Mouse (Mus musculus): ENCODE measurements at regions not wholly inside any gene's neighbourhood (a gene's known extent, or its start where the extent isn't known, plus 50 kb on each side); places are given as distances from the start of the nearest gene placed in this dataset.

DNA sequence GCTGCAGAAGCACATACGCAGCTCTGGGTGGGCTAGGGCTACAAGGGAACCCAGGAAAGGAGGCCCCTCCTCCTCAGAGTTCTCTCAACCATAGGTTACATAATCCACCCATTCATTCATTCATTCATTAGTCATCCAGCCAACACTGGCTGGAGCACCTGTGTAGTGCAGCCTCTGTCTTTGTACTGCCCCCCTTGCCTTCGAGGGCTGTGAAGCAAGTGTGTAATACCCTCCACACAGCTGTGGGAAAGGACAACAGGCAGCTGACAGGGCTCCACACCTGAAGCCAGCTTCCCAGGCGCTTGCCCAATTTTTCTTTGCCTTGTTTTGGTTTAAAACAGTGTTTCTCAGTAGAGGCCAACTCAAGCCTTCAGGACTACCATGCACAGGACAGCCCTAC, 285.0 kb upstream of the Runx1 start:
- DNase-seq = no peak

GRCm38 (mm10) chr16:93110451-93110850, 284.5 kb upstream of the Runx1 start:
- DNase-seq = no peak

GRCm38 (mm10) chr16:93109683-93110407, 283.9 kb upstream of the Runx1 start:
- no peak for DNase-seq

DNA sequence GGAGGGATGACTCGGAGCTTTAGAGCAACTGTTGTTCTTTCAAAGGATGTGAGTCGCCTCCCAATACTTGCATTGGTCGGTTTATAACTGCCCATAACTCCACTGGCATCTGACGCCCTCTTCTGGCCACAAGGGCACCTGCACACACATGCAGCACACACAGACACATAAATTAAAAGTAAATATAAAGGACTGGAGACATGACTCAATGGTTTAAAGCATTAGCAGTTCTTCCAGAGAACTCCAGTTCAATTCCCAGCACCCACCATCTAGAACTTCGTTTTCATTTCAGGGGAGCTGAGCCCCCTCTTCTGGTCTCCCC, 281.5 kb upstream of the Runx1 start:
- DNase-seq = no peak

DNA sequence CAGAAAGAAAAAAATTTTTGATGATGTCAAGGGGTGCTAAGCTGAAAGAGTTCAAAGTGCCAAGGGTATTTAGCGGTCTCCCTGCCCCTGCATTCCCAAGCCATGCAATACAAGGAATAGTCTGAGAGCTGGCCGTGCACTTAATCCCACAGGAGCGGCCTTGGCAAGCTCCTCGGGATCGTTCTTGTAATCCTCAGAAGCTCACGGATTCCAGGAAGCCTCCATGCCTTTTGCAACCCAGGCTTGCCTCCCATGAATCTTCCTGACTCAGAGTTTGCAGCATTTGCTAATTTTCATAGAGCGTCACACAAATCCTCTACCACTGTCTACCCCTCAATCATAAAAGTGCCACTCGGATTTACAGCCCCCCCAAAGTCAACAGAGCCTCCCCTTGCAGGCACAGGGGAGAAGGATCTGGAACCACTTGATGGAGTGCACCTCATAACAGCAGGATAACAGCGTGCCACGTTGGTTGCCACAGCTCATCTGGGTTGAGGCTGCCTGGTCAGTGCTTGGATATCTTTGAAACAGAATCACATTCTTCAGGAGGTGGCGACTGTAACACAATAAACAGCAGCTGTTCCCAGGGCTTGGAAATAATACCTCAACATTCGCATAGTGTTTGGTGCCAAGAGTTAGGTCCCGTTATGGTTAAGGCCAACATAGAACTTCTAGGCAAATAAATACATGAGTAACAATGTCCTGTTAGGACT, 281.0 kb upstream of the Runx1 start:
- no peak for DNase-seq

GRCm38 (mm10) chr16:93102174-93102573, 276.2 kb upstream of the Runx1 start:
- DNase-seq = no peak

- DNase-seq = no peak
Measured at GRCm38 (mm10) chr16:93098057-93098456, 272.1 kb upstream of the Runx1 start.

DNA sequence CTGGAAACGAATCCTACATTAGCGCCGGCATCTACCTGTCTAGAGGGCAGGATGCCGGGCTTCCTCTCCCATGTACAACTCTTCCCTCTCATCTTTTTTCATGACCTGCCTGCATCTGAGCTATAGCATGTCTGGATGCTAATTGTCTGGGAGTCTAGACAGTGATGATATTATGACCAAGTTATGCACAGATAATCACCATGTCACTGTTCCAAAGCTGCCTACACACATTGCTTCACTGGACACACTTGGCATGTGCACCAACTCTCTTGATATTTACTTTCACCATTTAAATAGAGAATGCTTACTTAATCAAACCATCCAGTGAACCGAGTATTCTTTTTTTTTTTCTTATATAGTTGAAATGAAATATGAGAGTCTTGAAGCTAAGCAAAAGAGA, 270.2 kb upstream of the Runx1 start:
- DNase-seq = no peak

DNA sequence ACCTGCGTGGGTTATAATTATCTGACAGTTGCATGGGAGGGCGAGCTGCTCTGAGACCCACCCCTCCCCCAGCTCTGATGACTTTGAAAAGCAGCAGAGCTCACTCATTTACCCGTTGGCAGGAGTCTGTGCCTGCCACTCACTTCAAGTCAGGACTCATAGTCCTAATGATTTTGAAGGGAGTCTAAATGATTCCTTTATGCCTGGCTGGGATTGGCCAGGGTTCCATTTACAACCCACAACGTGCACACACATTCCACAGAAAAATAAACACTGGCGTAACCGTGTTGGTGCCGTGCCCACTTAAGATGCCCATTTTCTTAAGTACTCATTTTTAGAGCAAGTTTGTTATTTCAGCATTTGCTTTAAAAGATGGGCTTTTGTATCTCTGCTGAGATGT, 266.8 kb upstream of the Runx1 start:
- DNase-seq = no peak

- DNase-seq = no peak
Measured at GRCm38 (mm10) chr16:93085227-93085883, 259.4 kb upstream of the Runx1 start.

GRCm38 (mm10) chr16:93083756-93084155, 257.8 kb upstream of the Runx1 start:
- DNase-seq = no peak

DNA sequence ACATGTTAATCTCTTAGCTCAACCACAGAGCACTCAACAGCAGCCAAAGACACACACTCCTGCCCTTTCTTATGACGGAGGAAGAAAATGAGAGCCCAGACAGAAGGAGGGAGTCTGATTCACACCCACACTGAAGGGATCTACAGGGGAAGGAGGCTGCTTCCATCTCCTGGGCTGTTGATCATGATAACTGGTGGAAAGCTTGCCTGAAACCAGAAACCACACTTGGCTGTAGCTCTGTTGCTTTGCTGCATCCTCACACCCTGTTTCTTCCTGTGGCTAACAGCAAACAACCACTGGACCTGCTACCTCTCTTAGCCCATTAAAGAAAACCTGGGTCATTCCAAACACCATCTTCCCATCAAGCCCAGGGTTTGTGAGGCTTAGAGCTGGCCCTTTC, 257.2 kb upstream of the Runx1 start:
- no peak for DNase-seq

- no peak for DNase-seq
Measured at GRCm38 (mm10) chr16:93081533-93081932, 255.6 kb upstream of the Runx1 start.

DNA sequence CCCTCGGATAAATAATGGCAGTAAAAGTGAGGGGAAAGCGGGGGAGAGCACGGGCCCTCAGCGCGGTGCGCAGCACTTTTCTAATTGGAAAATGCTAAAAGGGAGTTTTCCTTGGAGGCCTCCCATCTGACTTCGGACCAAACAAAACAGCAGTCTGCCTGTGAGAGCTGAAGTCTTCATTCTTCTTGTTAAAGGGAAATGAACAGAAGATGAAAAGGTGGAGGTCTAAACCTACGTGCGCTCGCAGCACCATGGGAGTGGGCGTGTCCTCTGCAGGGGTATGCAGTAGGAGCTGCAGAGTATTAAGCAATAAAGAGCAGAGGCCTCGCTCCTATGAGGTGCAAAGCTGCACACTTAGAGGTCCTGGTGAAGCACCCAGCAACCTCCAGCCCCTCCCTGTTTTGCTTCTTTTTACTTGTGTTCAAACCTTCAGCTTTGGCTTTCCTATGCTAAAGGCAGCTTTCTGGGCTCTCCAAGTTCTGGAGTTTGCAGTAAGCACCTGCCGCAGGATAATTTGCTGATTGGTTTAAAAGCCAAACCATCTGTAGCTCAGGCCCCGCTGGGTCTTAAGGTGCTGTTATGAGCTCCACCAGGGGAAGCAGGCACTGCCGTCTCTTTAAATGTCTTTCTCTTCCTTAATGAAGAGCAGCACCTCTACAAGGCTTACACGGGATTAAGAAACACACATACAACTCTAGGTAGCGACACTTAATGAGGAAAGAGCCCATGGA, 253.9 kb upstream of the Runx1 start:
- peak; percentile 43 for DNase-seq

GRCm38 (mm10) chr16:93078909-93079308, 253.0 kb upstream of the Runx1 start:
- DNase-seq = no peak

GRCm38 (mm10) chr16:93075488-93075887, 249.5 kb upstream of the Runx1 start:
- DNase-seq = no peak

DNA sequence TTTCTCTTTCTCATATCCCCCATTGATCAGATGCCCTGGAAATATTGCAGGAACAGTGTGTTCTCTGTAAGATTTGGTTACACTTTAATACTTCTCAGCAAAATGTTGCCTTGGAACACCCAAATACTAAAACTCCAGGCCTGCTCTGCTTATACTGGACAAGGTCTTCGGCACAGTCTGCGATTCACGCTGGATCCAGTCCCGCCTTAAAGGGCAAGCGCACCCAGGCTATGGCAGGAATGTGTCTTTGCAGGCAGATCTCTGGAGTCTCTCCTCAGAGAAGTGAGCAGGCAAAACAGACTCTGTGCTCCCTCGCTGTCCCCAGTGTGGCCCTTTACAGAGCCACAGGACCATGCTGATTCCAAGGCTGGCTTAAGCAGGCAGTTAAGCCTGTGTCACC, 246.2 kb upstream of the Runx1 start:
- DNase-seq = no peak

DNA sequence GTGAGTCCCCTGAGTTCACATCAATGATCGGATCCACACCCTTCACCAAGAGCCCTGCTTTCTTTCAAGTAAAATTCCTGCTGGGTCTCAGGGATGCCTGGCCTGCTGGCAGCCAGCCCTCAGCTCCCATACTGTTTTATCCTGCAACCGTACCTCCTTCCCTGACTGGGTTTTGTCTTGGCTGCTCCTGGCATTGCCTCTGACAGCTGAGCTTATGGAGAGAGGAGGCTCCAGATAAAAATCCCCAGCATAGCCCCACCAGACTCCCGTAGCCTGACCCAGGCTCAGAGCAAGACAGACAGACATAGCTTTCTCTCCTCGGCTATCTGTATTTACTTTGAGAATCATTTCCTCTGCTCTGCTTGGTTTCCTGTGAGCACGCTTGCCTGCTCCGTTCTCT, 245.8 kb upstream of the Runx1 start:
- no peak for DNase-seq

DNA sequence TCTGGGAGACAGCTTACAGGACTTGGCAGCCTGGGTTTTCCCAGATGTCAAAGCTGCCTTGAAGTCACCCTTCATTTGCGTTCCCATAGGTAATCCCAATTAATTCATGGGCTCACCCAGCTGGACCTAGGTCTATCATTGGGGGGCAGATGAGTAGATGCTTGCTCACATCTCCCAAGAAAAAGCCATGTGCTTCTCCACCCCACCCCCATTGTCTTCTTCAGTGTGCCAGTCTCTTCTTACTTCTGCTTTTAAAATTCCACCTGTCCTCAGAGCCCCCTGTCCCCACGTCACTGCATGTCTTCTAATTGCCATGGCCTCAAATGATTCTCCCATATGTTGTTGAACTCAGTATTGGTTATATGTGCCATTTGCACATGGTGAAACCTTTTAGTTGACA, 240.9 kb upstream of the Runx1 start:
- DNase-seq = no peak

- no peak for DNase-seq
Measured at GRCm38 (mm10) chr16:93061475-93062179, 235.7 kb upstream of the Runx1 start.

DNA sequence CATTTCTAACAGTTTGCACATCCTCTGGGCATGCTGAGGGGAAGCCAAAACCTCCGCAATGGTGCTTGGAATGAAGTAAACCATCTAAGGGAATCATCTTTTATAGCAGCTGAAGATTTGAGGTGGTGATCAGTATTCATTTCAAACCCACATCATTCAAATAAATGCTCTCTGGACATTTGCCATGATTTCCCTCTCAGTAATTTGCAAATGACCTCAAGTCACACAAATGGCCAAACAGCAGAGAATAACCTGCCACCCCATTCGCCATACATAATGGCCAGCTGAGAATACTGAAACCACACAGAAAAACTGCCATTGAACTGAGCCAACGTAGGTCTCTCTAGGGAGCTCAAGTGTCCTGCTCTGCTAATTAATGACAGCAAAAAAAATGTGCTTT, 230.3 kb upstream of the Runx1 start:
- no peak for DNase-seq

- no peak for DNase-seq
Measured at GRCm38 (mm10) chr16:93055545-93055944, 229.6 kb upstream of the Runx1 start.

GRCm38 (mm10) chr16:93051233-93051632, 225.3 kb upstream of the Runx1 start:
- no peak for DNase-seq

All from thymus, postnatal 25 days (tissue).